Mouse (Mus musculus) embryonic facial prominence, embryonic 10.5 days (tissue): Measurements from ENCODE around the gene Ing3. TPM values are rescaled to one million over a fixed set of nuclear protein-coding genes. Genes with fewer than 3 reads are reported as not detected.

Source experiments
- DNase-seq: peaks from one replicate; pipeline ENCODE4 v3.0.0-alpha.2; 2017; ENCODE audit warnings: low spot score
- H3K27ac ChIP-seq: fragments of 300-500 bp; sonication (generic); replicated peaks from 2 replicates; pipeline ENCODE4 v1.5.1; 2016; ENCODE audit warnings: mild to moderate bottlenecking
- H3K27me3 ChIP-seq: fragments of 300-500 bp; sonication (generic); replicated peaks from 2 replicates; pipeline ENCODE4 v1.6.1; 2016; ENCODE audit warnings: low read depth, mild to moderate bottlenecking; ENCODE audit not compliant: poor library complexity, severe bottlenecking
- H3K36me3 ChIP-seq: fragments of 300-500 bp; sonication (generic); replicated peaks from 2 replicates; pipeline ENCODE4 v1.6.1; 2016; ENCODE audit warnings: mild to moderate bottlenecking, moderate library complexity
- H3K4me1 ChIP-seq: fragments of 300-500 bp; sonication (generic); 2 replicates; pipeline ENCODE4 v1.6.1; 2016
- H3K4me3 ChIP-seq: fragments of 300-500 bp; sonication (generic); 2 replicates; pipeline ENCODE4 v1.5.1; 2016; ENCODE audit warnings: mild to moderate bottlenecking, moderate library complexity
- H3K9me3 ChIP-seq: fragments of 300-500 bp; sonication (generic); 2 replicates; pipeline ENCODE4 v1.6.1; 2016; ENCODE audit warnings: mild to moderate bottlenecking
- WGBS: fragments of 180-500 bp; shearing (Covaris S2); methylation state at CpG from one replicate; pipeline ENCODE4 v1.1.7; 2016; 5-methylcytosine and 5-hydroxymethylcytosine counted together
- polyA plus RNA-seq: library from polyadenylated mRNA; unstranded; fragments of >200 nt; fragmentation: Nextera tagmentation; extraction: Ambion mirVana; gene quantifications from 2 replicates; pipeline ENCODE4 v1.2.1, GENCODE M21; 2016

Ing3 gene
- polyA plus RNA-seq, 1 experiment from 2014 or later = 56.0 TPM

DNA sequence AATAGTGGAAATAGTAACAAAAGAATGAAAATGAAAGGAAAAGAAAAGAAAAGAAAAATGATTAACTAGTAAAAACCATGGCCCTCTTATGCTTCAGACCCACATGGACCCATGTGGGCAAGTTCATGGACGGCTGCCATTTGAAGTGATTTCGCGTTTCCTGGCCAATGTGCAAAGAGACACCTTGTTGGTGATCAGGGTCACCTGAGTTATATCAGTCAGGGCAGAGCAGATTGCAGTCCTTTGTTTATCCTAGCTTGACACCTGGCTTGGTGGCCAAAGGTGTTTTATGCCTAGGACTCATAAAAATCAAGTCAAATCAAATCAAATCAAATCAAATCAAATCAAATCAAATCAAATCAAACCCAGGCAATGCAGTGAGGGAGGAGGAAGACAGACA is 64.0 kb downstream of the Ing3 start:
- peaks cover 25% of the 10 kb centered on the region for H3K4me1 ChIP-seq
- H3K36me3 ChIP-seq = peaks cover 28% of the 10 kb centered on the region
- 94% methylated on average over 3 of the region's 3 CpGs for WGBS
- H3K4me3 ChIP-seq = no peak overlapping the region
- no peaks in the 10 kb centered on the region for H3K9me3 ChIP-seq
- no peak overlapping the region for H3K27ac ChIP-seq
- H3K27me3 ChIP-seq = no peaks in the 10 kb centered on the region
- no peak for DNase-seq

DNA sequence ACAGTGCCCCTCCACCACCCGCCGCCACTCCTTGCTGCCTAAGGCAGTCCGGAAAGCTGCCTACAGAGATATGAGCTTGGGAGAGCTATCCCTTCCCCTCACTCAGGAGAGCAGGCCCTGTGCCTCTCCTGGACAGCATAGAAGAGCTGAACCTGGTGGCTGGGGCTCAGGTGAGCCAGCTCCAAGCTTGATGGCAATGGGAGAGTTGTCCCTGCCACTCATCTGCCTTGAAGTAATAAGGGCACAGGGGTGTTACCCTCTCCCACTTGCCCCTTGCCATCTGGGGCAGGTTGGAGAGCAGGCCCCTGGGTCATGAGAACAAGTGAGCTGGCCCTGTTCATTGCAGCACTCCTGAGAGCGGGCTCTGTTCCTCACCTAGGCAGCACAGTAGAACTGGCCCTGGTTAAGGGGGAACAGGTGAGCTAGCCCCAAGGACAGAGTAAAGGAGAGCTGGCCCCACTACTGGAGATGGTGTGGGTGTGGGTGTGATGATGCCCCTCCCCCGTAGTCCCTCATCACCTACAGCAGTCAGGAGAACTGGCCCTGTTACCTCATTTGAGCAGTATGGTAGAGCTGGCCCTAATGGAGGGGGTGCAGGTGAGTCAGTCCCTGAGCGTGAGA is 65.0 kb downstream of the Ing3 start:
- 91% methylated on average over 6 of the region's 6 CpGs for WGBS
- Histone ChIP-seq H3K27ac (peak overlapping the region; percentile 51), H3K36me3 (peaks cover 26% of the 10 kb centered on the region), H3K4me3 (no peak overlapping the region), H3K4me1 (peaks cover 35% of the 10 kb centered on the region), H3K9me3 (no peaks in the 10 kb centered on the region), H3K27me3 (no peaks in the 10 kb centered on the region)
- no peak for DNase-seq

GRCm38 (mm10) chr6:22017631-22018030 is 68.3 kb downstream of the Ing3 start:
- no peak overlapping the region for H3K4me3 ChIP-seq
- WGBS = 72% methylated on average over 7 of the region's 7 CpGs
- H3K9me3 ChIP-seq = no peaks in the 10 kb centered on the region
- DNase-seq = no peak
- H3K27me3 ChIP-seq = no peaks in the 10 kb centered on the region
- peaks cover 47% of the 10 kb centered on the region for H3K4me1 ChIP-seq
- no peak overlapping the region for H3K27ac ChIP-seq
- peaks cover 23% of the 10 kb centered on the region for H3K36me3 ChIP-seq

DNA sequence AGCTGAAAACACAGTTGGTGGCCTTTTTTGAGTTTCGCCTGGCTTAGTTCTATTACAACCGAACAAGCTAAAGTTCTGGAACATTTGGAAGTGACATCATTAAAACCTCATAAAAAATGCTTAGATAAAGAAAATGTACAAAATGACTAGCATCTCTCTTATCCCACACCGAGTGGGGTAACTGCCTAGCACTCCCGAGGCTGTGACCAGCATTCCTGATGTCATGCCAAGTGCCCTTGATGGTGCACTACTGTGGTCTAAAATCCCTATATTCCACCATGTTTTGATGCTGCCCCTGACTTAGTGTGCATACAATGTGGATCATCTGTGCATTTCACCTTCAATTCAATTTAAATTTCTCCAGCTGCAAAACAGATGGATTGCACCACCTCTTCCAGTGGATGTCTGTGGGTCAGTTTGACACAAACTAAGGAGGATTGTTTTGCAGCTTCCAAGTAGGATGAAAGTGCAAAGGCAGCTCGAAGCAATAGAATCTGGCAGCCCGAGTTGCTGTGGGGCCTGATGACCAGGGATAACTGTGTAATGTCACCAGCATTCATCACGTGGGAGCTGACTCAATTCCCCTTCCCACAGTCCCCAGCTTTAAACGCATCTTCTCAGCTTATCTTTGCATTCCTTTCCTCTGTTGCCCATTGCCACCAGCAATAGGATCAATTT is 69.5 kb downstream of the Ing3 start:
- peak overlapping the region; percentile 70 for H3K27ac ChIP-seq
- H3K27me3 ChIP-seq = no peaks in the 10 kb centered on the region
- H3K4me1 ChIP-seq = peaks cover 54% of the 10 kb centered on the region
- H3K4me3 ChIP-seq = no peak overlapping the region
- WGBS = 66% methylated on average over 8 of the region's 8 CpGs
- H3K36me3 ChIP-seq = peaks cover 22% of the 10 kb centered on the region
- DNase-seq = no peak
- H3K9me3 ChIP-seq = no peaks in the 10 kb centered on the region

GRCm38 (mm10) chr6:22019637-22020036 is 70.3 kb downstream of the Ing3 start:
- Histone ChIP-seq H3K27ac (peak overlapping the region; percentile 78), H3K27me3 (no peaks in the 10 kb centered on the region), H3K4me3 (no peak overlapping the region), H3K4me1 (peaks cover 54% of the 10 kb centered on the region), H3K36me3 (peaks cover 15% of the 10 kb centered on the region), H3K9me3 (no peaks in the 10 kb centered on the region)
- WGBS = 38% methylated on average over 10 of the region's 10 CpGs
- peak; percentile 40 for DNase-seq

- Histone ChIP-seq H3K27me3 (no peaks in the 10 kb centered on the region), H3K9me3 (no peaks in the 10 kb centered on the region), H3K4me1 (peaks cover 58% of the 10 kb centered on the region), H3K27ac (no peak overlapping the region), H3K36me3 (peaks cover 9% of the 10 kb centered on the region), H3K4me3 (no peak overlapping the region)
- DNase-seq = no peak
- WGBS = 80% methylated on average over 5 of the region's 5 CpGs
These were observed 71.3 kb downstream of the Ing3 start for GRCm38 (mm10) chr6:22020696-22021095.

DNA sequence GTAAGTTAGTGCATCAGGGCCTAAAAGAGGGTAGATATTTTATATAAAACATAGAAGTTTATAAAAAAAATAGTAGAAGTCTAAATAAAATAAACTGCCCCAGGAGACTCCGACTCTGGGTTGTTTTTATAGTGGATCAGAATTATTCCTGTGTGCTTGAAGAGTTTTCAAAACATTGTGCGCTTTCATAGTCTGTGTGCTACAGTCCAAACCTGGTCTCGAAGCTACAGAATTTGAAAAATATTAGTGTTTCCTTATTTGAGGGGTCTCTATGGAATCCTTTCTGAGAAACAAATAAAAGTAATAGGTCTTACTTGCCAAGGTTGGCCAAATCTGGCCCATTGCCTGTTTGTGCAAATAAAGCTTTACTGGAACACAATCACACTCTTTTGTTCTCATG is 71.9 kb downstream of the Ing3 start:
- peaks cover 58% of the 10 kb centered on the region for H3K4me1 ChIP-seq
- WGBS = 84% methylated on average over 3 of the region's 3 CpGs

DNA sequence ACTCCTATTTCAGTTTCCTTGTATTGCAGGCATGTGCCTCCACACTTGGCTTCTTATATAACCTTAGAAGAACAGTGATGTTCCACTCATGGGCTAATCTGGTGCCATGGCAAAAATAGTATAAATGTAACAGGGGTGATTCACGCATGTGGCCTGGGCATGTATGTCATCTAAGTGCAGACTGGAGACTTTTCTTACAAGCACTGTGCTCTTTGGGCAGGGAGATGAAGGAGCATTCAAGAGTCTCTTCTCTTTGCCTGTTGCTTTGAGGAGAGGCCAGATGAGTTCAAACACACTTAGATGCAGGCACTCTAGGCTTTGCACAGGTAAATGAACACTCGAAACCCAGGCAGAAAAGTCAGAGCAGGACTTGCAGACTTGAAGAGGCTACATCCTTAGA is 74.8 kb downstream of the Ing3 start:
- Histone ChIP-seq H3K27ac (peak overlapping the region; percentile 90), H3K9me3 (no peaks in the 10 kb centered on the region), H3K4me3 (no peak overlapping the region), H3K36me3 (peaks cover 5% of the 10 kb centered on the region), H3K4me1 (peaks cover 49% of the 10 kb centered on the region), H3K27me3 (no peaks in the 10 kb centered on the region)
- DNase-seq = no peak
- WGBS = 88% methylated on average over 2 of the region's 2 CpGs

More for the DNA sequence above, 71.9 kb downstream of the Ing3 start:
- H3K27ac ChIP-seq = no peak overlapping the region
- no peaks in the 10 kb centered on the region for H3K9me3 ChIP-seq
- H3K36me3 ChIP-seq = peaks cover 9% of the 10 kb centered on the region
- no peak overlapping the region for H3K4me3 ChIP-seq
- H3K27me3 ChIP-seq = no peaks in the 10 kb centered on the region
- no peak for DNase-seq

Other genes starting within 250 kb of the Ing3 start
- 63.8 and 64.9 TPM in 2 replicates for gene Tspan12, start 97.1 kb upstream of the Ing3 start, polyA plus RNA-seq
- gene Cped1, start 36.3 kb downstream of the Ing3 start, polyA plus RNA-seq = 34.4 and 39.3 TPM in 2 replicates